Mouse (Mus musculus): Measurements from ENCODE around the gene Slc39a13.
"Not testable (repeated sequence)": the region's sequence is repeated elsewhere in the genome, so short reads cannot be mapped to it uniquely, and the experiment has no call there.

Gene Slc39a13

GRCm38 (mm10) chr2:91066455-91066854, 3.8 kb downstream of the Slc39a13 start:
- DNase-seq (ENCODE audit: extremely low spot score, low spot score) = no peak

- no peak for DNase-seq (ENCODE audit: extremely low spot score, low spot score)
Measured at GRCm38 (mm10) chr2:91065544-91065943, 4.7 kb downstream of the Slc39a13 start.

- DNase-seq (ENCODE audit: extremely low spot score, low spot score) = no peak
Measured at GRCm38 (mm10) chr2:91064211-91064610, 6.0 kb downstream of the Slc39a13 start.

DNA sequence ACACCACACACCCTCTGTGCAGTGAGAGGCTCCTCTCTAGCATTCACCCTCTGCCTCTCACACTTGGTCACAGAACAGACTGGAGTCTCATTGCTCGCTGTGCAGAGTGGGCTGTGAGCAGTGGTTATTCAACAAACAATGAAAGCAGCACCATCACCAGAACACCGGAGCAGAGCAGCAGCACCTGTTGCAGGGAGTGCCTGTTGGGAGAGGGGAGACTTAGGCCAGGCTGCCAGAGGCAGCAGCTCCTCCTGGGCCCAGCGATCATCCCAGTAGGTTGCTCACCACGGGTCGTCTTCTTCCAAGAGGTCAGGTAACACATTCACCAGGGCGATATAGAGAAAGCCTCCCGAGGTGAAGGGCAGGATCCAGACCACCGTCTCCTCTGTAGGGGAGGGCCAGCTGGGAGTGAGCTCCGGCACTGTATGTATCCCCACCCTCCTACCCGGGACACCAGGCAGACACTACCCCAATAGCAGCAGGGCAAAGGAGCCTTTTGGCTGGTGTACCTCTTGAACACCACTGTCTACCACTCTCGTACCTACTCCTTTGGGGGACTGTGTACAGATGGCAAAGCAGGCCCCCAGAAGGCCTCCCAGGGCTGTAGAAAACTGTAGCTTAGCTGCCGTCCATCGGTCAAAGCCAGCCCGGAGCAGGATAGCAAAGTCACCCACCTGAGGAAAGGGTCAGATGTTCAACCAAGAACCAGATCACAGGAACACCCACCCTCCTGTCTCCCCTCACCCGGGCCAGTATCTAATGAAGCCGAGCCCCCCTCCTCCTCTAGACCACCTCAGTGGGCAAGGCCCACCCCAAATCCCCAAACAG, 7.2 kb downstream of the Slc39a13 start:
- no peak for DNase-seq (ENCODE audit: extremely low spot score, low spot score)

- DNase-seq (ENCODE audit: extremely low spot score, low spot score) = no peak
Measured at GRCm38 (mm10) chr2:91061849-91062481, 8.3 kb downstream of the Slc39a13 start.

DNA sequence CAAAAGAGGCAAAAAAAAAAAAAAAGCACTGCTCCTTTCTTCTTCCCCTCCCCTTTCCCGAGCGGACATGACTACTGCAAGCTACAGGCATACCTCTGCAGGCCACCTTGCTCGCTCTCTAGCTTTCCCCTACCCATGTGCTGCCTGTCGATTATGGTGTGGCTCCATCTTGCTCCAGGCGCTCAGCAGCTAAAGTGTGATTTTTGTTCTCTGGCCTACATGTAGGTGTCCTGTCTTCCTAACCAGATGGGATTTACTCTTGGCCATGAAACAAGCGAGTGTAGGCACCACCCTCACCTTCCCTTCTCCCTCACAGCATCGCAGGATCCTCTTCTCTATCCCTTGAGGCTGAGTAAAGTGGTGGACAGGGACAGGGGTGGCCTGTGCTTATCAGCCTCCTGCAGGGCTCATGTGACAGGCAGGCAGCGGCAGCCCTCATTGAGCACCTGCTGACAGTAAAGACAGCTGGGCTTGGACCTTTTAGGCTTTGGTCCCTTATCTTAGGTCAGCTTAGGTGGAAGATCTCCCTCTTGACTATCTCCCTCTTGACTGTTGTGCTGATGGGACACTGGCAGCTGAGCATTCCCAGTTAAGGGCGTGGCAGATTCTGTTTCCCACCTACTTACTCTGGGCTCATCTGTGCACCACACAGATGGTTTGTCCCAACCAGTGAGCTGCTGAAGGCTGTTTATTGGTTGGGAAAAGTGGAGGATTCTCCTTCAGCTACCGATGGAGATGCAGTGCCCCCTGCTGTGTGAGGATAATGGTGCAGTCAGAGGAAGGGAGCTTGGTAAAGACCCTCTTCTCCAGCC, 9.5 kb downstream of the Slc39a13 start:
- DNase-seq (ENCODE audit: extremely low spot score, low spot score) = peak; percentile 54

DNA sequence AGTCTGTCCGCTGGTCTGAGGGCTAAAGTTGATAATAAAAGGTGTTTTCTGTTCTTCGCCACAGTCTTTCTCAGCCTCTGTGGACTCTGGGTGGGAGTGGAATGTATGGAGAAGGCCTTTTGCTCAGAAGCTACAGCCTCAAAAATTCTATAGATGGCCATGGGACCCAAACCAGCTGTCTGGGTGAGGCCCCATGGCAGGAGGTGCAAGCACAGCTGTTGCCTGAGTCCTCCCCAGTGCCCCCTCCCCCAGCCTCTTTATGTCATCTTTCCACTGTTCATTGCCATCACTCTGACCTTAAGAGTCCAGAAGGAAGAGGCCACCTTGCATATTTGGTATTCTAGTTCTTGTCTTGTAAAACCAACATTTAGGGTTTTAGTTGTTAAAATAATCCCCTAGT, 10.8 kb downstream of the Slc39a13 start:
- DNase-seq (ENCODE audit: extremely low spot score, low spot score) = no peak

- no peak for DNase-seq (ENCODE audit: extremely low spot score, low spot score)
Measured at GRCm38 (mm10) chr2:91058435-91058834, 11.8 kb downstream of the Slc39a13 start.

GRCm38 (mm10) chr2:91053934-91054382, 16.3 kb downstream of the Slc39a13 start, which contains the start of gene Psmc3:
Psmc3 (plus strand) TSS chr2:91054009.
- peak; percentile 95 for DNase-seq (ENCODE audit: extremely low spot score, low spot score)

- no peak for DNase-seq (ENCODE audit: extremely low spot score, low spot score)
Measured at GRCm38 (mm10) chr2:91053181-91053933, 16.9 kb downstream of the Slc39a13 start.

GRCm38 (mm10) chr2:91052752-91053151, 17.5 kb downstream of the Slc39a13 start:
- no peak for DNase-seq (ENCODE audit: extremely low spot score, low spot score)

GRCm38 (mm10) chr2:91051917-91052316, 18.3 kb downstream of the Slc39a13 start:
- no peak for DNase-seq (ENCODE audit: extremely low spot score, low spot score)

DNA sequence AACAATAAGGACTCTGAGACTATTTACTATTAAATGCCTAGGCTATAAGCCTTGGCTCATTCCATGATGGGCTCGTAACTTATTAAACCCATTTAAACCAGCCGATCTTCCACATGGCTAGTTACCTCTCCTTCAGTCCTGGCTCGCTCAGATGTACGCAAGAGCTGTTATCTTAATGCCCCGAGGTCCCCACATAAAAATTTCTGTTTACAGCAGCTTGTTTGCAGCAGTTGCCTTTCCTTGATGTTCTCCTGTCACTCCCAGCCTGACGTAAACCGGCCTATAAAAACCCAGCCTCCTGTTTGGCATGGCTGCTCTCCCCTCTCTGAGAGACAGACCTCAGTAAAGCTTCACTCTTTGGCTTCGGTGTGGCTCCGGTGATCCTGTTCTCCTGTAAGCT, 22.9 kb downstream of the Slc39a13 start:
- no peak for DNase-seq (ENCODE audit: extremely low spot score, low spot score)

DNA sequence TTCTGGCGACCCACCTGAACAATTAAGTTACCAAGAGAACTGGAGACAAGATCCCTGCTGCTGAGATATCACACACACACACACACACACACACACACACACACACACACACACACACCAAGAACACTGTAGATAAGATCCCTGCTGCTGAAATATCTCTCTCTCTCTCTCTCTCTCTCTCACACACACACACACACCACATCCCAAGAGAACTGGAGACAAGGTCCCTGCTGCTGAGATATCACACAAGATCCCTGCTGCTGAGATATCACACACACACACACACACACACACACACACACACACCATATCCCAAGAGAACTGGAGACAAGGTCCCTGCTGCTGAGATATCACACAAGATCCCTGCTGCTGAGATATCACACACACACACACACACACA, 24.4 kb downstream of the Slc39a13 start:
- DNase-seq (ENCODE audit: extremely low spot score, low spot score) = not testable (repeated sequence)

DNA sequence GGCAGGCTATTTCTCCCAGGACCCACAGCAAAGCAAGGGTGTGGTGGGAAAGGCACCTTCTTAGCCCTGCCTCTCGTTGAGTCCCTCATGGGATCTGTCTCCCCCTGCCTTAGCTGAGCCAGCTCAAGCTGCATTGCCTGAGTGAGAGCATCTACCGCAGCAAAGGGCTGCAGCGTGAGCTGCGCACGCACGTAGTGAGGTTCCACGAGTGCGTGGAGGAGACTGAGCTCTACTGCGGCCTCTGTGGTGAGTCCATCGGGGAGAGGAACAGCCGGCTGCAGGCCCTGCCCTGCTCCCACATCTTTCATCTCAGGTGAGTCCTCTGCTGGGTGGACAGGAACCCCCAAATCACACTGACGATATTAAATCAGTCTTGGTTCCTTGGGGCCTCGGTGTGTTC, 25.5 kb downstream of the Slc39a13 start:
- DNase-seq (ENCODE audit: extremely low spot score, low spot score) = no peak

- no peak for DNase-seq (ENCODE audit: extremely low spot score, low spot score)
Measured at GRCm38 (mm10) chr2:91042651-91043398, 27.4 kb downstream of the Slc39a13 start.

DNA sequence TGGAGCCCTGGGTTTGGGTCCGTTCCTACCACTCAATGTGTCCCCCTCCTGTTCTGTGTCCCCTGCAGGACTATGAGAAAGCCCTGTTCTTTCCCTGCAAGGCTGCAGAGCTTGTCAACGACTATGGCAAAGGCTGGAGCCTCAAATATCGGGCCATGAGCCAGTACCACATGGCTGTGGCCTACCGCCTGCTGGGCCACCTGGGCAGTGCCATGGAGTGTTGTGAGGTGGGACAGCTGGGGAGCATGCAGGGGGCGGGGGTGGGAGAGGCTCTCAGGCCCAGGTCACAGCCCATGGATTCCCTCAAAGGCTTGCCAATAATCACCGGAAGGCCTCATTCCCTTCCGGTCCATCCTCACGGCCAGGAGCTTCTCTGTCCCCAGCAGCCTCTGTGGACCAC, 28.4 kb downstream of the Slc39a13 start:
- no peak for DNase-seq (ENCODE audit: extremely low spot score, low spot score)

DNA sequence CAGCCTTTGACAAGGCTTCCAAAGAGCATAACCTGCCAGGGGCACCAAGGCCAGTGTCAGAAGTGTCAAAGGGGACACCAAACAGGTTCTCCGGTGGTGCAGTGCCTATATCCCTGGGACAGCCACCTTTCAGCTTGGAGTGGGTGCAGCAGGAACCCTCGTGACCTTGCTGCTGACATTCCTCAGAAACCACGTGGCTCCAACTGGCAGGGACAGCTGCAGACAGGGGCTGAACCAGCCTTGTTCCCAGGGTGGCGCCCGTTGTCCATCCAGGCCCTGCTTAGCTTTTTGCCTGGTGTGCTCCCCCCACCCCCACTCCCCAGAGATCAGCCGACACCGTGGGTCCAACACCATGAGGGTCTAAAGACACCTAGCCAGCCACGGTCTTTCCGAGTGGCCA, 34.8 kb downstream of the Slc39a13 start, which contains the start of gene Rapsn:
TSS of gene Rapsn (plus strand) at position 236 of the 400 bp plus-strand sequence.
- no peak for DNase-seq (ENCODE audit: extremely low spot score, low spot score)

- no peak for DNase-seq (ENCODE audit: extremely low spot score, low spot score)
Measured at GRCm38 (mm10) chr2:91033000-91033399, 37.2 kb downstream of the Slc39a13 start.

DNA sequence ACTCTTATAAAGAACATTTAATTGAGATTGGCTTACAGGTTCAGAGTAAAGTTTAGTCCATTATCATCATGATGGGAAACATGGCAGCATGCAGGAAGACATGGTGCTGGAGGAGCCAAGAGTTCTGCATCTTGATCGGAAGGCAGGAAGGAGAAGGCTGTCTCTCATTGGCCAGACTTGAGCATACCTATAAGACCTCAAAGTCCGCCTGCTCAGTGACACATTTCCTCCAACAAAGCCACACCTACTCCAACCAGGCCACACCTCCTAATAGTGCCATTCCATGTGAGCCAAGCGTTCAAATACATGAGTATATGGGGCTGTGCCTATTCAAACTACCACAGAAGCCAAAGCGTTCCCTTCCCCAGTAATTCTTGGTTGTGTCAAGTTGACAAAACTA, 39.0 kb downstream of the Slc39a13 start:
- no peak for DNase-seq (ENCODE audit: extremely low spot score, low spot score)
